Mouse (Mus musculus) cerebellum, postnatal 36 days (tissue): ENCODE data around the gene St5.
A peak's percentile ranks its signal among the peaks of the same experiment; 100 is the strongest.

Experiments used
- DNase-seq, 2 experiments: peaks; one replicate each; pipeline ENCODE4 v3.0.0; 2021 to 2022; ENCODE audit warnings: mixed read lengths in 2 of 2

St5 gene

DNA sequence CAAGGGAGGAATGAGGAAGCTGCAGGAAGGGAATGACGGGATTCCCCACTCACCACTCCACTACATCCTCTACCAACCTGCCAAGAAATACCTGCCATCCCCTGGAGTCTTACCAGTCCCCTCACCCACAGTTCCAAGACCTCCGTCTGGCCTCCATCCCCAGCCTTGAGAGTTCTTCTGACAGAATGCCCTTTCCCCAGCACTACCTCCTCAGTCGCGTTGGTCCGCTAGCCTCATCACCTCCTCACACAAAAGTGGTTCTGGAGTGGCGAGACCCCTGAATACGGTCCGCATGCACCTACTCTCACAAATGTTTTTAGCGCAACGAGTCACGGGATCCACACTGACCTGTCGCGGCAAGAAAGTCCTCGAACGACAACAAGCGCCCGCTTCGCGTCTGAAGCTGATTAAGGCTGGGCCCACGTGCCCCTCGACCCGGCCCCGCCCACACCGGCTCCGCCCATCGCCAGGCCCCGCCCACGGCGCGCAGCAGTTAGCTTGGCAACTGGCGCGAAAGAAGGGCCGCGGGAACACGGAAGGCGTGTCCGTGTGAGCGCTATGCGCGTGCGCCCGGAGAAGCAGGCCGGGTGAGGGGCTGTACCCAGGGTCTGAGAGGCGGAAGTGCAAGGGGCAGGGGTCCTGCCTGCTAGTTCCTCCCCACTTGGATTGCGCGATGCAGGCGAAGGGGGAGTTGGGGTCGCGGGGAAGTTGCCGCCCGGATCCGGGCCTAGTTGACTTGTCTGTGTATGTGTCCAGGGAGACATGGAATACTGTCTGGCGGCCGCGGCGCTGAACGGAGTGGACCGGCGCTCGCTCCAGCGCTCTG lies at the start of gene St5, which contains the start of gene Akip1:
St5 (minus strand) TSS at position 416 of the 826 bp plus-strand sequence.
Akip1 (plus strand) TSS at position 501 of the 826 bp plus-strand sequence.
- DNase-seq, result peak; percentile 83 to 87

DNA sequence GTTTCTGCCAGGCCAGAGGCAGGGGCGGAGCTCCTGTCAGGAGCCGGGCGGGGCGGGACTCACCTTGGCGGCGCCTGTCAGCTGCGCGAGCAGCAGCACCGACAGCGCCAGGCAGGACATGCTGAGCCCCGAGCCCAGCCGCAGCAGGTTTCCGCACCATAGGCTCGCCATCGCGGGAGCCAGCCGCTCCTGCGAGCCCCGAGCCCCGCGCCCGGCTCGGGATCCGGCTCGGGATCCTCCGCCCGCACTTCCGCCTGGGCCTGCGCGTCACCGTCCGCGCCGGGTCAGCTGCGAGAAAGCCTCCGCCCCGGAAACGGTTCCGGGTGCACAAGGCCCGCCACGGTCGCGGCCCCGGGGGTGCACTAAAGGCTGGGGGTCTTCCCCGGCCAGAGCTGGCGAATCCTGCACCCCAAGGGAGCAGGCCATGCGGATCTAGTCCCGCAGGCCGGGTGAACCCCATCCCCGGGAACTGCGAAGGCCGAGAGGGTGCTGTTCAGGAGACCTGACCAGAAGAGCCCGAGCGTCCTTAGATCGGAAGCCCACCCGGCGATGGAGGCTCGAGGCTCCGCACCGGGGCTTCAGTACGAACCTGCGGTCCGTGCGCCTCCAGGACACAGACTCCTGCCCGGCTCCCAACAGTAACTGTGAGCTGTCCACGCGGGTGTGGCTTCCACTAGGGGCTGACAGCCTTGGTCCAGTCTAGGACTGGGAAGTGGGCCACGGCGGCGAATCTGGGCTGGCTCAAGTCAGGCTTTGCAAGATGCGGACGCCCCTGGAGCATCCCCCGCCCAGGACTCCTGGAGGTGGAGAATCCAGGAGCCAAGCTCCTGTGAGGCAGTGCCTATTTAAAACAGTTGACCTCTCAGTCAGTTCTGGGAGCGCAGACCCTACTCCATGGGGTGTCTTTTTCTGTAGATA lies 48.9 kb upstream of the St5 start, which contains the start of gene Tmem9b:
Tmem9b (minus strand) TSS at position 868 of the 918 bp plus-strand sequence.
- peak; percentile 80 for DNase-seq

DNA sequence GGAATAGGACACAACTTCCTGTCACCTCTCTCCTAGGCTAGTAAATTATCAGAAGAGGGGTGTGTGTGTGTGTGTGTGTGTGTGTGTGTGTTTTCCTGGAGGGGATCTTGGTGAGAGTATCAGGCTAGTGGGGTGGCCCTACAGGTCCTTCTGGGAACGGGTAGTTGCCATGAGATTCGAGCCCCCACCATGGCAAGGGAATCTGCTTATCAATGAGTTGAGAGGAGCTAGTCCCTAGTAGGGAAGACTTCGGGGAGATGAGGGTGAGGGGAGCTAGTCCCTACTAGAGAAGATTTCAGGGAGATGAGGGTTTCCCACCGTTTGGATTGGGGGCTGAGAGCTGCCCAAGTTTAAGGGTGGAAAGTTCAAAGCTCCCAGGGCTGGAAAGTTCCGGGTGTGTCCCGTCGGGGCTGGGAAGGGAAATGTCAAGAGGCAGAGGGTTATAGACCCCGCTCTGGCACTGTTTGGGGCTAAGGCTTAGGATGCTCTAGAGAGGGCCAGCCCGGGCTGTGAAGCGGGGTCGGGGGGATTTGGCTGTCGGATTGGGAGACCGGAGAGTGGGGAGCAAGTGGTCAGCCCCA lies 48.1 kb upstream of the St5 start:
- peak in 1 of 2 experiments; percentile 6 for DNase-seq

DNA sequence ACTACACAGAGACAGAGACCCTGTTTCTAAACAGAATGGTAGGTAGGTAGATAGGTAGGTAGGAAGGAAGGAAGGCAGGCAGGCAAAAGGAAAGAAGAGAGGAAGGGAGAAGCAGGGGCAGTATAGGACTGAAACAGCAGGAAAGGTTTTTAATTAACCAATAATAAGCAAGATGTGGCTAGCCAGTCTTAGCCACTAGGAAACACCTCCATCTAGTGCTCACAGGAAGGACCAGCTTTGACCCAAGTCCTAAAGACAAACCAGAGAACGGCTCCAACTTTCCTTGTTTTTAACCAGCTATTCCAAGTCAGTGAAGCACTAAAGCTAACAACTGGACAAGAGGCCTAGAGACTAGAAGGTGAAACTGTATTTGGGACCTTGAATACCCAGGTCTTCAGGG lies 44.3 kb upstream of the St5 start:
- DNase-seq, result no peak

DNA sequence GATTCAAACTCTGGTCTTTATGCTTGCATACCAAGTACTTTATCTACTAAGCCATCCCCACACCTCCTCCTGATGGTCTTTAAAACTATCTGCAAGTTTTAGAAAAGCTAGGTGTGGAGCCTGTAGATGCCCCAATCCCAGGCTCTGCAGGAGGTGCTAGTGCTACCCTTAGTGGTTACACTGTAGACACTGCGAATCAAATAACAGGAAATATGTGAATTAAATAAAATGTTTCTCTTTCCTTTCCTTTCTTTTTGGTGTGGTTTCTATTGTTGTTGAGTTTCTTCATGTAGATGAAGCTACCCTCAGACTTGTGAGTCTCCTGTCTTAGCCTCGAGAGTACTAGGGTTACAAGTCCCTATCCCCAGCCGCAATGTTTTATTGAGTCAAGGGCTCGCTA lies 38.3 kb upstream of the St5 start:
- DNase-seq, result no peak

DNA sequence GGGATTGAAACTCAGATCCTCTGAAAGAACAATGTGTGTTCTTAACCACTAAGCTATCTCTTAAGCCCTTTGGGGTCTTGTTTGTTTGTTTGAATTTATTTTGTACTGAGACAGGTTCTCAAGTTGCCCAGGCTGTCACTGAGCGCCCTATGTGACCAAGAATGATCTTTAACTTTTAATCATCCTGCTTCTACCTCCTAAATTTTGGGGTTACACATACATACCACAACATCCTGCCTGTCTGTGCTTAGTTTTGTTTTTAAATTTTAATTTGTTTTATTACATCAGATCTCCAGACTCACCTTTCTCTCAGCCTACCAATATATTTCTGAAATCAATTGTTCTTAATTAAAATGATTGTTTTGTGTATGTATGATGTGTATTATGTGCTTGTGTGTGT lies 37.7 kb upstream of the St5 start:
- DNase-seq, result no peak

DNA sequence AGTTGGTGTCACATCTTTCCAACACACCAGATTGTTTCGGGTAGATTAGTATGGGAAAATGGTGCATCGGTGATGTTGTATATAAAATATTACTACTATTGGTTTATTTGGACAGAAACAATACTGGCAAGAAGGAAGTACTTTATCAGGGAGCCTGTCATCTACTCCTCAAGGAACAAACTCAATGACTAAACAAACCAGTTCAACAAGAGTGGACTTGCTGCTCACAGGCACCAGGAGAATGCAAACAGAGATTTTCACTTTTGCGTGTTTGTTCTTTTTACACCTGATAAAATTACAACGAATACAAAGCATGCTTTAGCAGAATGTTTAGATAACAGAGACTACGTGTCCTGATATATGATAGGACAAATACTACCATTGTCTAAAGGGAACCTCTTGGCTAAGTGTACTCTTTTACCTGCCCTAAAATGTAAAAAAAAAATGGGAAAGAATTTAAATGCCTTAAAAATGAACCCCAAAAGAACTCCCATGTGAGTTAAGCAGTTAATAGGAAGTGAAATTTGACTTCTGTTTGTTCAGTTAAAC lies 36.5 kb upstream of the St5 start:
- DNase-seq, result no peak

DNA sequence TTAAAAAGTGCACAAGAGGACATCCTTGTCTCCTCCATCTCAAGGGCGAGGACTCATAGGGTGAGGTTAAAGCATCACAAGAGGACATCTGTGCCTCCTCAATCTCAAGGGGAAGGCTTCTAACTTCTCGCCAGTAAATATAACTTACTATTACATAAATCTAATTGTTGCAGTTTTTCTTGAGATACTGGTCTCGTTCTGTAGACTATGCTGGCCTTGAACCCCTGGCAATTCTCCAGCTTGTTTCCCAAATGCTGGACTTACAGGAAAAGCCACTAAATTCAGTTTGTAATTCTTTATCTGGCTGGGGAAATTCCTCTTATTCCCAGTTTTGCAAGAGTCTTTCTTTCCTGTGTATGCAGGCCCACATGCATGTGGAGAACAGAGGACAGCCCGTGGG lies 31.4 kb upstream of the St5 start:
- DNase-seq, result no peak

DNA sequence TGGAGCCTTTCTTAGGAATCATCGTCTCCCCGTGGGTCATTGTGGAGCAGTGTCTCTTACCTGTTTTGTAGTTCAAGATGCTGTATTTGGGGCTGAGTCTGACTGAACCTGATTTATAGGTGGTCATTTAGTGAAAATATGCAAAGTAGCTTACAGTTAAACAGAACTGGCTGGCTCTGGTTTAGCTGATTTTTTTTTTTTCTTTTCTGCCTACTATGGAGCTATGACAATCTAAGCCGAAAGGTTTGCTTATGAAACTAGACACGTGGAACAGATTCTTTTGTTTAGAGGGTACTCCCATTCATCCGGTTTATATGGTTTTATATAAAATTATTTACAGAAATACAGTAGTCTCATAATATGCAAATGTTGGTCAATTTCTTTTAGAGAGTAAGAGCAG lies 28.2 kb upstream of the St5 start, which contains the start of gene Ascl3:
Ascl3 (minus strand) TSS at position 101 of the 400 bp plus-strand sequence.
- no peak for DNase-seq

DNA sequence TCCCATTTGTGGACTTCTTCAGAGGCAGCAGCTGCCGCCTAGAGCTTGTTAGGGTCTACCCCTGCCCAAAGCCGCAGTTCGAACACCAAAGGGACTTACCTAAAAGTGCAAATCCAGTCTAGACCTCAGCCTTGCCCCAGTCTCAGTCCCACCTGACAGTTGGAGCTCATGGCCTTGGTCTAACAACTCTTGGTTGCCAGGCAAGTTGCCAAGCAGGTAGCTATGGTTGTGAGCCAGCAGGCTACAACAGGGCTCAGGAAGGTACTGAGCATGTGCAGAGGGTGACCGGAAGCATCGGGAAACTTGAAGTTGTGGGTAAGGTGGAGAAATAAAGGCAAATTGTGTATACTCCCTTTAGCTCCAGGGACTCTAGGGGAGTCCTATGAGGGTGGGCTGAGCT lies 20.3 kb upstream of the St5 start, which contains the start of gene BC051019:
BC051019 (minus strand) TSS at position 154 of the 400 bp plus-strand sequence.
- no peak for DNase-seq

DNA sequence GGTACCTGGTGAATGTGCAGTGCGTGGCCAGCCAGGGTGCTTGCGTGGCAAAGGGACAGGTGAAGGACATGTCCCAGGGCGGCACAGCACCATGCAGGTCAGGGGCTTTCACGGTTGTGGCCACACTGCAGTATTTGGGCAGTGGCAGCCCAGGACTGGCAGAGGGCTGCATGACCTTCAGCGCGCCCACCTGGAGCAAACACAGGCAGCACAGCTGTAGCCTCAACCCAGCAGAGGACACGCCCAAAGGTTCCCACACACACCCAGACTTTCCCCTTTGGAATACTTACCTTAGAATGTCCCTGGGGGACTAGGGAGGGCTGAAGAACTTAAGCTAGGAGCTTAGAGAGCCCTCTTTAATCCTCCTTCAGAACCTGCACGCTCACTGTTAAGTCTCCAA lies 19.7 kb upstream of the St5 start:
- DNase-seq, result no peak

DNA sequence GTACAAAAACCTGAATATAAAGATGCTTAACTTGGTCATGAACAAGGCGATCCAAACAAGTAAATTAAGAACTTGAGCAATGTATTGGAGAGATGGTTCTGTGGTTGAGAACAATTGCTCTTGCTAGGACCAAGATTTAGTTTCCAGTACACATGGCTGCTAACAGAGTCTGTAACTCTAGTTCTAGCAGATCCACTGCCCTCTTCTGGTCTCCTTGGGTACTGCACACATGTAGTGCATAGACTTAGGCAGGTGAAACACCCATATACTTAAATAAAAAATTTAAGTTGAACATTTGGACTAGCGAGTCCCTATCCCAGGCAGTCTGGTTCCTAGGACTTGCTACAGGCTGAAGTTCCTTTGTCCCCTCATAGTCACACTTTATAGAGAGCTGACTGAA lies 19.2 kb upstream of the St5 start:
- DNase-seq, result no peak

DNA sequence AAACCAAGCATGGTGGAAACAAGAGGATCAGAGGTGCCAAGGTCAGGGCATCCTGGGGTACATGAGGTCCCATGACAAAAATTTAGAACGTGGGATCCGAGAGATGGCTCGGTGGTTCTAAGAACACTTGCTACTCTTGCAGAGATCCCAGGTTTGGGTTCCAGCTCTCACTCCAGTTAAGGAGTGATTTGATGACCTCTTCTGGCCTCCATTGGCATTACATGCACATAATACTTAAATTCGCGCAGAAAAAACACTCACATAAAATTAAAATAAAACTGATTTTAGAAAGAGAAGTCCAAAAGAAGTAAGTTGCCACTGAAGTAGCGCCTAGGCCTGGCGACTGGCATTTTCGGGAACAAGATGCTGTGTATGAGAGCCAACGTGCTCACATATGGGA lies 15.9 kb upstream of the St5 start:
- peak in 1 of 2 experiments; percentile 42 for DNase-seq

DNA sequence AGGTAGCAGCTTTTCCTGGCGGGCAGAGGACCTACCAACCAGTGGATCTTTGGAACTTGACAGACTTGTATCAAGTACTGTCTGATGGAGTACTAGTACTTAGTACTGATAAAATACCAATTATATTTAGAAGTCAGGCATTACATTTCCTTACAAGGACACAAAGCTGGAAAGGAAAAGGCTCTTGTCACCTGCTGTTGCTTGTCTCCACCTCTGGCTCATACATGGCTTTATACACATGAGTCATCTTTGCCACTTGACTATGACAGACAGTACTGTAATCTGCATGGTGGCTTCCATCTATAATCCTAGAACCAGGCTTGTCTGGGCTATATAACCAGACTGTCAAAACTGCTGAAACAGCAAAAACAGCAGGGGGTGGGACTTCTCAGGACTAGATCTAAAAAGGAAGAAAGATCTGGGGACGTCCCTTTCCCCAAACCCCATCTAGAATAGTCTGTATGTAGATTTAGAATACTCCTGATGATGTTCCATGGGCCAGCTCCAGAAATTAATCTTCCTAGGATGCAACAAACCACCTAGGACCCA lies 10.1 kb upstream of the St5 start:
- no peak for DNase-seq

DNA sequence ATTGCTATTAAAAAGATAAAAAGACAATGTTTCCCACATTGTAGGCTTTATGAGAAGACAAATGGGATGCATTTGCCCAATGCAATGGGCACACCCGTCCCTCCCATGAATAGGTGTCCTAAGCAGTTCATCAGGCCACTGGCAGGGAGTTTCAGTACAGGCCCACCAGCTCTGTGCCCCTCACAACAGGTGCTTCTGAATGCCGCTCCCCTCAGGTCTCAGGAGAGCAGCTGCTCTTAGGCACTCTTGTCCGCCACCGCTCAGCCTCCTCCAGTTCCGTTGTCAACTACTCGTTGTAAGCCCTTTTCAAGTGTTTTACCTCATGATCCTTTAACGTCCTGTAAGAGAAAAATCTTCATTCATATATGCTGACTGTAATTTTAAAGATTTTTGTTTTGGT lies 8.8 kb upstream of the St5 start:
- DNase-seq, result no peak

DNA sequence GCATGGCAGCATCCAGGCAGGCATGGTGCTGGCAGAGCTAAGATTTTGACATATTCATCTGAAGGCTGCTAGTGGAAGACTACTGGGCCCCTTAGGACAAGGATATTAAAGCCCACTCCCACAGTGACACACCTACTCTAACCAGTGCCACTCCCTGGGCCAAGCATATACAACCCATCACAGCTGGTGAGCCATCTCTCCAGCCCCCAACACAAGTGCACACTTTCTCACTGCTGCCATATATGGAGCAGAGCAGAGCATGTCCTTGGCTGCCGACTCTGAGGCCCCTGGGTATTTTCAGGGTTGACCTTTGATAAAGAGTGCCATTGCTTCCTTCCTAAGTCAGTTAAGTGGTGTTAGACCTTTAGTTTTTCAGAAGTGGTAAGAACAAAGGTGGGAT lies 6.7 kb upstream of the St5 start:
- DNase-seq, result no peak

DNA sequence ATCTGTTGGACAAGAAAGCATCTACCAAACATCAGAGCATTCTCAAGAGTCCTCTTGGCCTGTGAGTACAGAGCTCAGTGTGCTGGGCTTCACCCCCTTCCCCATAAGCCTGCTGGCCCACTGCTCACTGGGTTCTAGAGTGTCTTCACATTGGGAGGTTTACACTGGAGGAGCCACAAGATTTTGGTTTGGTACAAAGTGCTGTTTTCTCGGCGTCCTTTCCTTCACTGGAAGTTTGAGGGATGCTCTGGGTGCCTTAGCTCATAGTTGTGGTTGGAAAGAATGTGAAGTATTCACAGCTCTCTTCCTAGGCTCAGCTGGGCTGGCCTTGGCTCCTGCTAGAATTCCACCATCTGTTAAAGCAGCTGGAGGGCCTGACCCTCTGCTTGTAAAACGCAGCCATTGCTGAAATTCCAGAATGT lies 5.6 kb upstream of the St5 start:
- DNase-seq, result no peak

DNA sequence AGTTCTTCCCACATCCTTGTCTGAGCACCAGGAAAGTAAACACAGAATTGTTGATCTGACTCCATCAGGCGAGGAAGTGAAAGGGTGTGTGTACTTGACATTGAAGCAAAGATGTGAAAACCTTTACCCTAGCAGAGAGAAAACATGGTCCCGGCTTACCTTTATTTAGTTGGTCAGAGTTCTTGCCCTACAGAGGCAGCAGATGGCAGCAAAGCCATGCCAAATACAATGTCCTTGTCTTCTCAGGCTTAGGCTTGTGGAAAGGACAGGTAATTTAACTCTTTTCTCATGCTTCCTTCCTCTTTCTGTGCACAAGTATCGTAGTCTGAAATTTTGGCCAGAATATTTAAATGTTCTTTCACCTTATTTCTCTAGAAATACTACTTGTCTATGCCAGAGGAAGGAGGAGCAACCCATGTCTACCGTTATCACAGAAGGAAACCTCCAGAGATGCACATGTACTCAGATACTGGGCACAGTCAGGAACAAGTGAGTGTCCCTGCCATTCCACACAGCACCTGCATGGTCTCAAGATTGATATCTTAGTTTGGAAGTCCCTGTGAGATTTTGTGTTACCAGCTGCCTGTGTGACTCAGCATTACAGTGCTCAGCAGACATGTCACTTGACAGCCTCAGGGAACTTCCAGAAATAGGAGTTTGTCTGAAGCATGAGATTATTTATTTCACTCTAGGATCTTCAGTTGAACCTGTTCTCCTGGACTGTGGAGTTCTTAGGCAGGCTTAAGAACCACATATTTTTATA lies 3.8 kb upstream of the St5 start:
- peak; percentile 71 to 79 for DNase-seq

DNA sequence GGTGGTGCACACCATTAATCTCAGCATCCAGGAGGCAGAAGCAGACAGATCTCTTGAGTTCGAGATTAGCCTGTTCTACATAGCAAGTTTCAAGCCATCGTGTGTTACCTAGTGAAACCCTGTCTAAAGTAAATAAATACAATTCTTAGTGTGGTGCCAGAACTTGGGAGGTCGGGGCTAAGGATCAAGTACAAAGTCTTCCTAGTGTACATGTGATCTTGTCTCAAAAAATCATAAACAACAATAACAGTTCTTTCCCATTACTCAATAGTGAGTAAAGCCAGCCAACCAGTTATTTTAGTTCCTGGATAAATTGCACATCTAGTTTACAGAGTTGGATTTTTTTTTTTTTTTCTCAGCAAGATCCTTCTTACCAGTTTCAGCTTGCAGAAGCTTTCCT lies 1.1 kb upstream of the St5 start:
- DNase-seq, result no peak

DNA sequence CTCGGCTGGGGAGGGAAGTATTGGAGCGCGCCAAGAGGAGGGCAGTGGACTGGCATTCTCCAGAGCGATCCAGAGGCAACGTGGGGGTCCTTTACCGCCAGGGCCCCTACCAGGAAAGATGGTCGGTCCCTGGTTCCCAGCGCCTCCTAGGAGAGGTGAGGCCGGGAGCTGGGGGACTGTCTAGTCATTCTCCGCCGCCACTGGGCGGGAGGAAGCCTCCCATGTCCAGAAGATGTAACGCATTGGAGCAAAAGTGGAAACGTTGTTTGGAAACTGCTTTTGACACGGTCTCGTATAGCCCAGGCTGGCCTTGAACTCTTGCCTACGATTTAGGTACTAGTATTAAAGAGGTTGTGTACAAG lies 592 bp upstream of the St5 start:
- no peak for DNase-seq

DNA sequence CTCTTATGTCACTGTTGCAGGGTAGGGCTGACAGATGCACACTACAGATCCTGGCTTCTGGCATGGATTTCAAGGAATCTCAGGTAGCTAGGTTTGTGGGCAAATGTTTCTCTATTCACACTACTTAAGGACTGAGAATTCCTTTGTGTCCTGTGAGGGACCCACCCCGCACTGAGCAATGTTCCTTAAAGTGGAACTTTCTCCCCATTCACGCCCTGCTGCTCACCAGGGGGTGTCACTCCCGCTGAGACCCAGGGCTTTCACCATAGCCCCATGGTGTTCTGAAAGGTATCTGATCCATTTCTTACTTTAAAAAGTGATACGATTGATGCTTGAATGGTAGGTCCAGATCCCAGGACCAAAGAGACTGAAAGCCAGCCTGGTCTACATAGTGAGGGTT lies 684 bp downstream of the St5 start:
- DNase-seq, result no peak

DNA sequence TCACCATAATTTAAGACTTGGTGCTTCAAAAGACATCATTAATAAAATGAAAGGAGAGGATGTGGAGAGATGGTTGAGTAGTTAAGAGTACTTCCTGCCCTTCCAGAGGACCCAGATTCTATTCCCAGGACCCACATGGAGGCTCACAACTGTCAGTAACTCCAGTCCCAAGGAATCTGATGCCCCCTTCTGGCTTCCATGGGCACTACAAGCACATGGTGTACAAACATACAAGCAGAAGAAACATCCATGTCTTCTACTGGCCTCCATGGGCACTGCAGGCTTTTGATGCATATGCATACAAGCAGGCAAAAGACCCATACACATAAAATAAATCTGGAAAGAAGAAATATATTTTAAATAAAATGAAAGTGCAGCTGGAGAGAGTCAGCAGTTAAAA lies 3.2 kb downstream of the St5 start:
- no peak for DNase-seq
